Mouse (Mus musculus): ENCODE data around the gene Aplp1. TPM values are rescaled to one million over a fixed set of nuclear protein-coding genes. Genes with fewer than 3 reads are reported as not detected.

Gene Aplp1
- polyA plus RNA-seq, 1 experiment from 2014 or later, result 24.1 TPM

DNA sequence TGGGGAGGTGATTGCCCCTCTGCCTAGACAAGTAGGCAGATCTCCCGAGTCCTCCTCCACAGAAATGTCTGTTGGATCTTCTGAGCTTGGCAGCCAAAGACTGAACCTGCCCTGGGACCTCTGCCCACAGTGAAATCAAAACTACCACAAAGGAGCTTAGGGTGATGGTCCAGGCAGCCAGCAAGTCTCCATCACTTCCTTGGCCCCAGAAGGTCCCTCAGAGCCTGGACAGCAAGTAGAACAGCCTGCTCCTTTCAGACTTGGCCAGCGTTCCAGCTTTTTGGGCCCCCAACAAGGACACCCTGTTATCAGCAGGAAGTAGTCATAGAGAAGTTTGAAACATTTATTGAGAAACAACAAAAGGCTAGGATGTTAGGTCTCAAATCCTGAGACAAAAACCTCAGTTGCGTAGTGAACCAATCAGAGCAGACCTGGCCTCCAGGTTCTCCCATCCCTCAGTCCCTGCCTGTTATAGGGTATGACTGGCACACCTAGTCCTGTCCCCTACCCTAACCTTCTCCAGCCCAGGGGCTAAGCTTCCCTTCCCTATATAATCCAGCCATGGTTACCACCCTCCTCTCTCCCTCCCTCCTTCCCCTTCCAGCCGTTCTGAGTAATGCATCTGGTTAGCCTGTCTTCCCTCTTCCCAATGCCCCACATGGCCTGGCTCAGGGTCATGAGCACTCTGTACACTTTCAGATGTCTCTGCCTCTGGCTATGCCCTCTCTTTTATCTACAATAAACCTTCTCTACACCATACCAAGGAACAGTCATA is 52.4 kb downstream of the Aplp1 start:
- TF ChIP-seq CTCF (IDR thresholded peaks at IDR 0.05; ENCODE audit: low read depth), result no peak
- Histone ChIP-seq H3K27ac (no peak overlapping the region), H3K4me1 (replicated peaks; ENCODE audit: insufficient read depth, low read length) (no peaks in the 10 kb centered on the region), H3K4me3 (replicated peaks; ENCODE audit: low read depth, low read length) (no peak overlapping the region), H3K4me2 (ENCODE audit: low read length) (no peak overlapping the region), H3K9ac (ENCODE audit: low read depth, low read length) (no peak overlapping the region), H3K36me3 (ENCODE audit: insufficient read depth, low read length) (no peaks in the 10 kb centered on the region), H3K27me3 (ENCODE audit: insufficient read depth, low read length) (no peaks in the 10 kb centered on the region), H3K9me3 (replicated peaks; ENCODE audit: low read length) (no peaks in the 10 kb centered on the region)
- ATAC-seq (replicated peaks; ENCODE audit: low FRiP score, low read depth), result no peak
- no peak for DNase-seq (ENCODE audit: low spot score)
- 65% methylated on average over 4 of the region's 4 CpGs for WGBS

Other genes with a start within 250 kb of the Aplp1 start
- 121 and 122 TPM in 2 replicates for gene Capns1, start 246.7 kb downstream of the Aplp1 start, polyA plus RNA-seq (2015; fragmentation: Nextera tagmentation; extraction: Ambion mirVana)
- gene Polr2i, start 213.6 kb downstream of the Aplp1 start, polyA plus RNA-seq (2015; fragmentation: Nextera tagmentation; extraction: Ambion mirVana), result 148 and 157 TPM in 2 replicates
- 176 and 179 TPM in 2 replicates for gene Tbcb, start 213.3 kb downstream of the Aplp1 start, polyA plus RNA-seq (2015; fragmentation: Nextera tagmentation; extraction: Ambion mirVana)
- gene Ovol3, start 209.8 kb downstream of the Aplp1 start, polyA plus RNA-seq (2015; fragmentation: Nextera tagmentation; extraction: Ambion mirVana), result not detected in 2 replicates
- gene Thap8, start 165.4 kb downstream of the Aplp1 start, polyA plus RNA-seq (2015; fragmentation: Nextera tagmentation; extraction: Ambion mirVana), result 0.11 and 0.27 TPM in 2 replicates
- gene Wdr62, start 165.1 kb downstream of the Aplp1 start, polyA plus RNA-seq (2015; fragmentation: Nextera tagmentation; extraction: Ambion mirVana), result 2.7 and 3.4 TPM in 2 replicates
- 22.7 and 23.3 TPM in 2 replicates for gene Clip3, start 153.8 kb downstream of the Aplp1 start, polyA plus RNA-seq (2015; fragmentation: Nextera tagmentation; extraction: Ambion mirVana)
- 95.3 and 101 TPM in 2 replicates for gene Alkbh6, start 136.8 kb downstream of the Aplp1 start, polyA plus RNA-seq (2015; fragmentation: Nextera tagmentation; extraction: Ambion mirVana)
- 79.0 and 88.4 TPM in 2 replicates for gene Syne4, start 130.7 kb downstream of the Aplp1 start, polyA plus RNA-seq (2015; fragmentation: Nextera tagmentation; extraction: Ambion mirVana)
- not detected in 2 replicates for gene E130208F15Rik, start 123.8 kb downstream of the Aplp1 start, polyA plus RNA-seq (2015; fragmentation: Nextera tagmentation; extraction: Ambion mirVana)
- gene Sdhaf1, start 121.6 kb downstream of the Aplp1 start, polyA plus RNA-seq (2015; fragmentation: Nextera tagmentation; extraction: Ambion mirVana), result 32.0 and 35.1 TPM in 2 replicates
- 9.3 and 9.5 TPM in 2 replicates for gene Lrfn3, start 82.8 kb downstream of the Aplp1 start, polyA plus RNA-seq (2015; fragmentation: Nextera tagmentation; extraction: Ambion mirVana)
- 41.9 and 47.3 TPM in 2 replicates for gene Tyrobp, start 31.8 kb downstream of the Aplp1 start, polyA plus RNA-seq (2015; fragmentation: Nextera tagmentation; extraction: Ambion mirVana)
- 2.1 and 3.4 TPM in 2 replicates for gene Hcst, start 25.7 kb downstream of the Aplp1 start, polyA plus RNA-seq (2015; fragmentation: Nextera tagmentation; extraction: Ambion mirVana)
- 1.1 and 1.2 TPM in 2 replicates for gene Nfkbid, start 23.8 kb downstream of the Aplp1 start, polyA plus RNA-seq (2015; fragmentation: Nextera tagmentation; extraction: Ambion mirVana)
- 0.65 and 1.5 TPM in 2 replicates for gene Kirrel2, start 12.2 kb upstream of the Aplp1 start, polyA plus RNA-seq (2015; fragmentation: Nextera tagmentation; extraction: Ambion mirVana)
- 3.8 and 4.3 TPM in 2 replicates for gene Nphs1, start 12.8 kb upstream of the Aplp1 start, polyA plus RNA-seq (2015; fragmentation: Nextera tagmentation; extraction: Ambion mirVana)
- 22.9 and 34.1 TPM in 2 replicates for gene Prodh2, start 48.1 kb upstream of the Aplp1 start, polyA plus RNA-seq (2015; fragmentation: Nextera tagmentation; extraction: Ambion mirVana)
- 4.2 TPM in 2 replicates for gene Arhgap33, start 89.5 kb upstream of the Aplp1 start, polyA plus RNA-seq (2015; fragmentation: Nextera tagmentation; extraction: Ambion mirVana)
- gene Hspb6, start 106.6 kb upstream of the Aplp1 start, polyA plus RNA-seq (2015; fragmentation: Nextera tagmentation; extraction: Ambion mirVana), result 15.8 and 17.7 TPM in 2 replicates
- gene Proser3, start 106.8 kb upstream of the Aplp1 start, polyA plus RNA-seq (2015; fragmentation: Nextera tagmentation; extraction: Ambion mirVana), result 5.2 and 5.6 TPM in 2 replicates
- 37.6 and 40.8 TPM in 2 replicates for gene Lin37, start 114.3 kb upstream of the Aplp1 start, polyA plus RNA-seq (2015; fragmentation: Nextera tagmentation; extraction: Ambion mirVana)
- 100 and 102 TPM in 2 replicates for gene U2af1l4, start 117.8 kb upstream of the Aplp1 start, polyA plus RNA-seq (2015; fragmentation: Nextera tagmentation; extraction: Ambion mirVana)
- 5.0 and 7.7 TPM in 2 replicates for gene Gm49396, start 117.8 kb upstream of the Aplp1 start, polyA plus RNA-seq (2015; fragmentation: Nextera tagmentation; extraction: Ambion mirVana)
- gene Psenen, start 118.1 kb upstream of the Aplp1 start, polyA plus RNA-seq (2015; fragmentation: Nextera tagmentation; extraction: Ambion mirVana), result 190 TPM in 2 replicates
- gene Igflr1, start 119.9 kb upstream of the Aplp1 start, polyA plus RNA-seq (2015; fragmentation: Nextera tagmentation; extraction: Ambion mirVana), result 2.4 and 2.5 TPM in 2 replicates
- 4.9 and 5.9 TPM in 2 replicates for gene Kmt2b, start 143.2 kb upstream of the Aplp1 start, polyA plus RNA-seq (2015; fragmentation: Nextera tagmentation; extraction: Ambion mirVana)
- gene Zbtb32, start 153.4 kb upstream of the Aplp1 start, polyA plus RNA-seq (2015; fragmentation: Nextera tagmentation; extraction: Ambion mirVana), result 0.92 and 1.6 TPM in 2 replicates
- gene Upk1a, start 167.3 kb upstream of the Aplp1 start, polyA plus RNA-seq (2015; fragmentation: Nextera tagmentation; extraction: Ambion mirVana), result 35.5 and 48.6 TPM in 2 replicates
- 1,603 and 1,723 TPM in 2 replicates for gene Cox6b1, start 180.6 kb upstream of the Aplp1 start, polyA plus RNA-seq (2015; fragmentation: Nextera tagmentation; extraction: Ambion mirVana)
- gene Etv2, start 190.3 kb upstream of the Aplp1 start, polyA plus RNA-seq (2015; fragmentation: Nextera tagmentation; extraction: Ambion mirVana), result not detected in 2 replicates
- 110 and 112 TPM in 2 replicates for gene Rbm42, start 204.8 kb upstream of the Aplp1 start, polyA plus RNA-seq (2015; fragmentation: Nextera tagmentation; extraction: Ambion mirVana)
- 25.2 and 28.8 TPM in 2 replicates for gene Haus5, start 219.5 kb upstream of the Aplp1 start, polyA plus RNA-seq (2015; fragmentation: Nextera tagmentation; extraction: Ambion mirVana)
- not detected in 2 replicates for gene Pmis2, start 226.1 kb upstream of the Aplp1 start, polyA plus RNA-seq (2015; fragmentation: Nextera tagmentation; extraction: Ambion mirVana)

All from kidney, postnatal 0 days (tissue).